Mouse (Mus musculus) heart, embryonic 16.5 days (tissue): Measurements from ENCODE around the gene Fam216a. TPM values are rescaled to one million over a fixed set of nuclear protein-coding genes. Genes with fewer than 3 reads are reported as not detected.

Source experiments
- ATAC-seq: fragments of 200-750 bp; cut with Nextera tagmentation; replicated peaks from 2 replicates; pipeline ENCODE4 v1.8.0; 2017; ENCODE audit warnings: moderate number of reproducible peaks; ENCODE audit not compliant: insufficient read depth, low FRiP score; ENCODE audit errors: extremely low read depth
- H3K27ac ChIP-seq: fragments of 300-500 bp; sonication (generic); 2 replicates; pipeline ENCODE4 v1.5.1; 2014; ENCODE audit warnings: mild to moderate bottlenecking, low read length, control low read depth, moderate library complexity
- H3K27me3 ChIP-seq: fragments of 300-500 bp; sonication (generic); 2 replicates; pipeline ENCODE4 v1.6.1; 2014; ENCODE audit warnings: low read length, mixed read lengths; ENCODE audit not compliant: control insufficient read depth, insufficient read depth
- H3K36me3 ChIP-seq: fragments of 300-500 bp; sonication (generic); 2 replicates; pipeline ENCODE4 v1.6.1; 2014; ENCODE audit not compliant: control insufficient read depth, insufficient read depth
- H3K4me1 ChIP-seq: fragments of 300-500 bp; sonication (generic); 2 replicates; pipeline ENCODE4 v1.6.1; 2014; ENCODE audit warnings: low read length, mixed read lengths; ENCODE audit not compliant: control insufficient read depth, insufficient read depth
- H3K4me2 ChIP-seq: fragments of 300-500 bp; sonication (generic); 2 replicates; pipeline ENCODE4 v1.6.1; 2014; ENCODE audit warnings: low read depth, mild to moderate bottlenecking, control low read depth, low read length
- H3K4me3 ChIP-seq: fragments of 300-500 bp; sonication (generic); 2 replicates; pipeline ENCODE4 v1.5.1; 2014; ENCODE audit warnings: mild to moderate bottlenecking, control low read depth, low read length
- H3K9ac ChIP-seq: fragments of 300-500 bp; sonication (generic); 2 replicates; pipeline ENCODE4 v1.6.1; 2014; ENCODE audit warnings: low read length, control low read depth
- H3K9me3 ChIP-seq: fragments of 300-500 bp; sonication (generic); replicated peaks from 2 replicates; pipeline ENCODE4 v1.6.1; 2016; ENCODE audit warnings: low read length; ENCODE audit not compliant: control insufficient read depth
- WGBS: fragments of 180-500 bp; shearing (Covaris S2); extraction: QIAGEN DNeasy Blood & Tissue Kit; methylation state at CpG from one replicate; pipeline ENCODE4 v1.1.7; 2014; 5-methylcytosine and 5-hydroxymethylcytosine counted together
- polyA plus RNA-seq: library from polyadenylated mRNA; unstranded; fragments of >200 nt; fragmentation: Nextera tagmentation; extraction: Ambion mirVana; gene quantifications from 2 replicates; pipeline ENCODE4 v1.2.1, GENCODE M21; 2015

Gene Fam216a
- polyA plus RNA-seq, 1 experiment from 2014 or later = 51.7 TPM

DNA sequence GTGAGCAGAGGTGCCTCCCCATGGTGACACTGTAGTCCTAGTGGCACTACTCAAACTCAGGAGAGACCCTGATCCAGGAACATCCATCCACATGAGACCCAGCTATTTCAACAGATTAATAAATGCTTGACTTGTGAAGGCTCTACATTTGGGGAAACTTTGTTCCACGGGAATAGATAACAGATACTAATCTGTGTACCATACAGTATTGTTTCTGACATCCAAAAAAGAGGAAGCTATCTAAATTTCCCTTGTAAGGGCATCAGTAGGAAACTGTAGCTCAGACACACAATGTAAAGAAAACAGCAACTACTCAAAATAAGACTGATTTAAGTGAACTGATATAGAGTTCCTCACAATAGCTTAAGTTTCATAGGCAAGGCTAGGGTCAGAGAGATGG, 29.3 kb downstream of the Fam216a start:
- Histone ChIP-seq H3K4me2 (no peak overlapping the region), H3K4me1 (peaks cover 4% of the 10 kb centered on the region), H3K9ac (no peak overlapping the region), H3K36me3 (0 out of 2 replicates have a peak, but pooled peaks cover 6% of the 10 kb centered on the region), H3K9me3 (peaks cover 6% of the 10 kb centered on the region), H3K4me3 (no peak overlapping the region), H3K27ac (no peak overlapping the region), H3K27me3 (no peaks in the 10 kb centered on the region)
- ATAC-seq = no peak
- WGBS = 57% methylated on average over 1 of the region's 1 CpGs

GRCm38 (mm10) chr5:122336554-122337294, 35.4 kb downstream of the Fam216a start:
- no peak for ATAC-seq
- Histone ChIP-seq H3K4me2 (no peak overlapping the region), H3K27ac (no peak overlapping the region), H3K4me1 (no peaks in the 10 kb centered on the region), H3K9me3 (no peaks in the 10 kb centered on the region), H3K27me3 (no peaks in the 10 kb centered on the region), H3K9ac (no peak overlapping the region), H3K4me3 (no peak overlapping the region), H3K36me3 (no peaks in the 10 kb centered on the region)
- WGBS = 81% methylated on average over 7 of the region's 7 CpGs

GRCm38 (mm10) chr5:122334682-122335081, 37.5 kb downstream of the Fam216a start:
- Histone ChIP-seq H3K27me3 (no peaks in the 10 kb centered on the region), H3K27ac (no peak overlapping the region), H3K4me2 (no peak overlapping the region), H3K4me1 (no peaks in the 10 kb centered on the region), H3K36me3 (no peaks in the 10 kb centered on the region), H3K9me3 (no peaks in the 10 kb centered on the region), H3K4me3 (no peak overlapping the region), H3K9ac (no peak overlapping the region)
- ATAC-seq = no peak
- WGBS = 54% methylated on average over 3 of the region's 3 CpGs

GRCm38 (mm10) chr5:122330269-122330668, 41.9 kb downstream of the Fam216a start:
- H3K4me1 ChIP-seq = no peaks in the 10 kb centered on the region
- 76% methylated on average over 4 of the region's 4 CpGs for WGBS
- H3K9me3 ChIP-seq = no peaks in the 10 kb centered on the region
- H3K9ac ChIP-seq = no peak overlapping the region
- no peak overlapping the region for H3K4me2 ChIP-seq
- H3K36me3 ChIP-seq = peaks cover 6% of the 10 kb centered on the region
- H3K27me3 ChIP-seq = no peaks in the 10 kb centered on the region
- no peak overlapping the region for H3K27ac ChIP-seq
- ATAC-seq = no peak
- no peak overlapping the region for H3K4me3 ChIP-seq

- Histone ChIP-seq H3K9ac (no peak overlapping the region), H3K4me3 (no peak overlapping the region), H3K4me1 (0 out of 2 replicates have a peak, but pooled peaks cover 3% of the 10 kb centered on the region), H3K9me3 (no peaks in the 10 kb centered on the region), H3K27ac (no peak overlapping the region), H3K4me2 (no peak overlapping the region), H3K27me3 (no peaks in the 10 kb centered on the region), H3K36me3 (peaks cover 10% of the 10 kb centered on the region)
- no peak for ATAC-seq
- 85% methylated on average over 3 of the region's 3 CpGs for WGBS
Observed at GRCm38 (mm10) chr5:122327283-122327682, 44.9 kb downstream of the Fam216a start.

GRCm38 (mm10) chr5:122325477-122325876, 46.7 kb downstream of the Fam216a start:
- H3K4me3 ChIP-seq = no peak overlapping the region
- H3K27me3 ChIP-seq = no peaks in the 10 kb centered on the region
- no peak overlapping the region for H3K27ac ChIP-seq
- no peaks in the 10 kb centered on the region for H3K9me3 ChIP-seq
- H3K36me3 ChIP-seq = peaks cover 18% of the 10 kb centered on the region
- no peak overlapping the region for H3K9ac ChIP-seq
- peaks cover 9% of the 10 kb centered on the region for H3K4me1 ChIP-seq
- H3K4me2 ChIP-seq = no peak overlapping the region
- WGBS = 86% methylated on average over 8 of the region's 8 CpGs
- no peak for ATAC-seq

- no peak overlapping the region for H3K27ac ChIP-seq
- peaks cover 18% of the 10 kb centered on the region for H3K36me3 ChIP-seq
- WGBS = 85% methylated on average over 23 of the region's 23 CpGs
- no peak overlapping the region for H3K4me2 ChIP-seq
- ATAC-seq = no peak
- no peaks in the 10 kb centered on the region for H3K27me3 ChIP-seq
- no peak overlapping the region for H3K9ac ChIP-seq
- no peaks in the 10 kb centered on the region for H3K9me3 ChIP-seq
- no peak overlapping the region for H3K4me3 ChIP-seq
- H3K4me1 ChIP-seq = peaks cover 14% of the 10 kb centered on the region
Observed at GRCm38 (mm10) chr5:122324608-122325431, 47.3 kb downstream of the Fam216a start.

DNA sequence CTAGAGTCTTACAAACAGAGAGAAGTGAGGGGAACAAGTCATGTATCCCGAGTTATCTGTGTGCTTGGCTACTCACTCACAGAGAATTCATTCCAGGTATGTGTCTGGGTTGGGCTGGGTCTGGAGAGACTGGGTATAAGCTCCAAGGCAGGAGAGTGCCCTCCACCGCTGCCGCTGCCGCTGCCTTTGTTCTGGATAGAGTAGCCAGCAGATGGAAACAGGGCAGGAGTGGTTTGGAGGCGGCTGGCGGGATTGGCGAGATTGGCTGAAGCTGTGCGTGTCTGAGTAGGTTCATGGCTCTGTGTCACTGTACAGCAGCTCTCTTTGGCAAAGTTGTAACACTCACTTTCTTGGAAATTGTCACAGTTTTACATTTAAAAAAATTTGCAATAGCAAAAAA, 48.6 kb downstream of the Fam216a start:
- Histone ChIP-seq H3K9me3 (no peaks in the 10 kb centered on the region), H3K9ac (no peak overlapping the region), H3K27ac (peak overlapping the region; percentile 37; the same call in 1 of the 2 replicates), H3K27me3 (no peaks in the 10 kb centered on the region), H3K4me3 (no peak overlapping the region), H3K4me1 (peaks cover 24% of the 10 kb centered on the region), H3K36me3 (peaks cover 18% of the 10 kb centered on the region), H3K4me2 (no peak overlapping the region; the same call in 1 of the 2 replicates)
- WGBS = 56% methylated on average over 8 of the region's 8 CpGs
- no peak for ATAC-seq

GRCm38 (mm10) chr5:122320205-122320781, 51.9 kb downstream of the Fam216a start:
- peak; percentile 35 for ATAC-seq
- no peaks in the 10 kb centered on the region for H3K9me3 ChIP-seq
- peak overlapping the region; percentile 50 for H3K4me2 ChIP-seq
- H3K27ac ChIP-seq = peak overlapping the region; percentile 99
- H3K27me3 ChIP-seq = no peaks in the 10 kb centered on the region
- peak overlapping the region; percentile 18 for H3K4me3 ChIP-seq
- peak overlapping the region; percentile 74 for H3K9ac ChIP-seq
- peaks cover 17% of the 10 kb centered on the region for H3K36me3 ChIP-seq
- 44% methylated on average over 12 of the region's 12 CpGs for WGBS
- H3K4me1 ChIP-seq = peaks cover 52% of the 10 kb centered on the region
